Mouse (Mus musculus) small intestine, adult 2 months (tissue): ENCODE measurements around the gene Hadh.
A peak's percentile ranks its signal among the peaks of the same experiment; 100 is the strongest.

Source experiments
- CTCF ChIP-seq: fragments of 200-500 bp; IDR thresholded peaks from 2 replicates; pipeline ENCODE4 v1.5.1; 2012; ENCODE audit warnings: low read depth, mild to moderate bottlenecking, control low read depth, inconsistent platforms, low read length, moderate library complexity, mixed read lengths; ENCODE audit not compliant: insufficient replicate concordance, insufficient read length; ENCODE audit errors: extremely low read depth
- POLR2A ChIP-seq: fragments of 200-500 bp; IDR thresholded peaks from 2 replicates; pipeline ENCODE4 v1.6.1; 2012; ENCODE audit warnings: low read depth, mild to moderate bottlenecking, control low read depth, inconsistent platforms, low read length, moderate library complexity

DNA sequence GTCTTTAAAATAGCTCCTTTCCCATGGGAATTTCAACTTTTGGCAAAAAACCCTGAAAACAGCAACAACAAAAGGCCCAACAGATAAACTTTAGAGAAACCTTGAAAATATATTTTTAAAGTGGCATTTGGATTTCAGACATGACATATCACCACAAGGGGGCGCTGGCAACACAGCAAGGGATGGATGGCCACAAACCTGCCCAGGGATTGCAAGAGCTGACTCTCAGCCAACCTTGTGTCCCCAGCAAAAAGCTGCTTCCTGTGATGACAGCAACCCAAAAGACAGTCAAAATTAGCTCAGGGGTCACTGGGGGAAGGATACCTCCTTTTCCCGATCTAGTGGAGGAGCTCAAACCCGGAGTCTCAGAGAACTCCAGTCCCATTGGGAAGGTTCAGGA, 48.3 kb upstream of the Hadh start:
- TF ChIP-seq CTCF: peak; percentile 91
- TF ChIP-seq POLR2A: no peak
